Mouse (Mus musculus): Measurements from ENCODE around the gene Abhd2.
A peak's percentile ranks its signal among the peaks of the same experiment; 100 is the strongest.

DNA sequence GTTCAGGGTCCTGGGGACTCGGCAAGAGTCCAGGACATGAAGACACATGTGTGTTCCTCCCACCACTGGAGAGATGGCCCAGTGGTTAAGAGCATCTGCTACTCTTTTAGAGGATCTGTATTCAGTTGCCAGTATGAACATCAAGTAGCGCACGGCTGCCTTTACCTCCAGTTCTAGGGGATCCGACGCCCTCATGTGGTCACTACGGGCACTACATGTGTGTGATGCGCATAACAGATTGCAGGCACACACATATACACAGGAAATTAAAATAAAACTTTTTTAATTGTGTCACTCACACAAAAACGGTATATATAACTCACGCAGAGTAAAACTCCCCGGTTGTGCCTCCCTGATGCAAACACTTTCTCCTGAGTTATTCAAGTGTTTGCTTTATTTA lies 17.2 kb upstream of the Abhd2 start:
- TF ChIP-seq POLR2A (IDR thresholded peaks at IDR 0.05; ENCODE audit: insufficient read depth, low read length) (no peak), CTCF (IDR thresholded peaks at IDR 0.05; ENCODE audit: low read depth, low read length) (peak; percentile 45)
